8 mouse cellular contexts compared by ENCODE assay signal in genomic region chr7:143739511-143740461, GRCm38 (mm10). TPM values are rescaled to one million over a fixed set of nuclear protein-coding genes. Genes with fewer than 3 reads are reported as not detected.
A peak's percentile ranks its signal among the peaks of the same experiment; 100 is the strongest.
DNase-seq lines count a peak whose midpoint lies in the region; ATAC-seq and TF ChIP-seq lines count a peak whose summit lies in the region.

No protein-coding gene starts in this region.

- peak overlapping the region; percentile 87 for H3K27ac ChIP-seq in intestine, embryonic 15.5 days
- peak overlapping the region; percentile 88 for H3K27ac ChIP-seq in limb, embryonic 10.5 days
- peak overlapping the region; percentile 25; the same call in 1 of the 2 replicates for H3K27ac ChIP-seq in midbrain, embryonic 11.5 days (ENCODE audit: low read depth, low read length)
- peak overlapping the region; percentile 63 for H3K27ac ChIP-seq in small intestine, adult 2 months (ENCODE audit: insufficient read depth, low read depth, low read length)

- H3K9me3 ChIP-seq in intestine, embryonic 15.5 days, result no peaks in the 10 kb centered on the region
- H3K9me3 ChIP-seq in limb, embryonic 10.5 days (replicated peaks), result no peaks in the 10 kb centered on the region
- no peaks in the 10 kb centered on the region for H3K9me3 ChIP-seq in midbrain, embryonic 11.5 days (ENCODE audit: control insufficient read depth, low read length)

- TF ChIP-seq CTCF in small intestine, adult 2 months (IDR thresholded peaks at IDR 0.05; ENCODE audit: extremely low read depth, insufficient read length, insufficient replicate concordance, low read depth, low read length), result no peak

- ATAC-seq in intestine, embryonic 15.5 days, result peak; percentile 93
- ATAC-seq in midbrain, embryonic 11.5 days (ENCODE audit: low FRiP score), result peak; percentile 94

- no peaks in the 10 kb centered on the region for H3K27me3 ChIP-seq in intestine, embryonic 15.5 days (replicated peaks)
- peaks cover 24% of the 10 kb centered on the region for H3K27me3 ChIP-seq in limb, embryonic 10.5 days (ENCODE audit: low read depth, poor library complexity, severe bottlenecking)
- H3K27me3 ChIP-seq in midbrain, embryonic 11.5 days (ENCODE audit: control insufficient read depth, insufficient read depth, low read length), result peaks cover 2% of the 10 kb centered on the region; the same call in 1 of the 2 replicates
- H3K27me3 ChIP-seq in small intestine, adult 2 months (ENCODE audit: control insufficient read depth, insufficient read depth, low read length), result no peaks in the 10 kb centered on the region

- peak overlapping the region; percentile 93 for H3K4me2 ChIP-seq in intestine, embryonic 15.5 days (replicated peaks)
- H3K4me2 ChIP-seq in midbrain, embryonic 11.5 days, result peak overlapping the region; percentile 91

- TF ChIP-seq POLR2A in small intestine, adult 2 months (IDR thresholded peaks at IDR 0.05; ENCODE audit: low read depth, low read length), result peak; percentile 72

- peak overlapping the region; percentile 71 for H3K4me3 ChIP-seq in intestine, embryonic 15.5 days (replicated peaks)
- peak overlapping the region; percentile 75 for H3K4me3 ChIP-seq in limb, embryonic 10.5 days
- H3K4me3 ChIP-seq in midbrain, embryonic 11.5 days (ENCODE audit: low read depth, low read length), result peak overlapping the region; percentile 59
- peak overlapping the region; percentile 84 for H3K4me3 ChIP-seq in small intestine, adult 2 months (ENCODE audit: low read depth, low read length)

- DNase-seq in adrenal gland, adult (ENCODE audit: inconsistent age in 2 of 2, low spot score in 1 of 2), result peak; percentile 89 to 94
- DNase-seq in embryo, embryonic 11 days, result peak; percentile 91
- peak; percentile 83 to 90 for DNase-seq in gastrocnemius, postnatal 4 days (ENCODE audit: low spot score in 2 of 2)
- DNase-seq in limb, embryonic 10.5 days (ENCODE audit: low spot score), result peak; percentile 87
- peak; percentile 96 for DNase-seq in midbrain, embryonic 11.5 days (ENCODE audit: low spot score, missing footprints)
- no peak for DNase-seq in c-Kit-positive CD71-positive TER-119-positive erythroid progenitor cells, embryonic 14.5 days (ENCODE audit: low spot score)

- peaks cover 31% of the 10 kb centered on the region for H3K4me1 ChIP-seq in intestine, embryonic 15.5 days (replicated peaks)
- H3K4me1 ChIP-seq in limb, embryonic 10.5 days, result peaks cover 34% of the 10 kb centered on the region
- H3K4me1 ChIP-seq in midbrain, embryonic 11.5 days (ENCODE audit: control insufficient read depth, insufficient read depth, low read length), result peaks cover 19% of the 10 kb centered on the region
- H3K4me1 ChIP-seq in small intestine, adult 2 months (ENCODE audit: control insufficient read depth, insufficient read depth, insufficient read length, low read length), result peaks cover 24% of the 10 kb centered on the region

- H3K9ac ChIP-seq in intestine, embryonic 15.5 days, result peak overlapping the region; percentile 86
- H3K9ac ChIP-seq in midbrain, embryonic 11.5 days (ENCODE audit: low read length), result peak overlapping the region; percentile 87

- WGBS in intestine, embryonic 15.5 days, result 2% methylated on average over 38 of the region's 38 CpGs
- 3% methylated on average over 38 of the region's 38 CpGs for WGBS in limb, embryonic 10.5 days
- WGBS in midbrain, embryonic 11.5 days, result under 1% methylated on average over 35 of the region's 38 CpGs
- 8% methylated on average over 38 of the region's 38 CpGs for WGBS in small intestine, adult 2 months

- H3K36me3 ChIP-seq in intestine, embryonic 15.5 days, result no peaks in the 10 kb centered on the region
- H3K36me3 ChIP-seq in limb, embryonic 10.5 days, result no peaks in the 10 kb centered on the region
- H3K36me3 ChIP-seq in midbrain, embryonic 11.5 days (ENCODE audit: control insufficient read depth, insufficient read depth, low read length), result no peaks in the 10 kb centered on the region
- no peaks in the 10 kb centered on the region for H3K36me3 ChIP-seq in small intestine, adult 2 months (ENCODE audit: control insufficient read depth, insufficient read depth, low read length)

RNA-seq across cellular contexts. Expression of gene Osbpl5, which starts 17.0 kb away (rescaled TPM):
- 10 to 100 TPM; 57.0 to 58.7 TPM for total RNA-seq in gastrocnemius, postnatal 4 days (2021)
- polyA plus RNA-seq in intestine, embryonic 15.5 days (2015; fragmentation: Nextera tagmentation; extraction: Ambion mirVana), result 25.6 and 25.9 TPM in 2 replicates
- 12.3 and 19.9 TPM in 2 replicates for polyA plus RNA-seq in limb, embryonic 10.5 days (2016; fragmentation: Nextera tagmentation; extraction: Ambion mirVana)
- 11.2 and 13.0 TPM in 2 replicates for polyA plus RNA-seq in midbrain, embryonic 11.5 days (2014; fragmentation: Nextera tagmentation; extraction: Ambion mirVana)
- 15.9 and 23.1 TPM in 2 replicates for polyA plus RNA-seq in small intestine, adult 2 months (2012; rRNA removed)

RNA-seq across cellular contexts. Expression of gene Mrgprg, which starts 27.0 kb away (rescaled TPM):
- not detected for total RNA-seq in gastrocnemius, postnatal 4 days (2021)
- not detected in 2 replicates for polyA plus RNA-seq in intestine, embryonic 15.5 days (2015; fragmentation: Nextera tagmentation; extraction: Ambion mirVana)
- polyA plus RNA-seq in limb, embryonic 10.5 days (2016; fragmentation: Nextera tagmentation; extraction: Ambion mirVana), result not detected in 2 replicates
- not detected in 2 replicates for polyA plus RNA-seq in midbrain, embryonic 11.5 days (2014; fragmentation: Nextera tagmentation; extraction: Ambion mirVana)
- 0.27 TPM in 1 of 2 replicates, not detected in the other for polyA plus RNA-seq in small intestine, adult 2 months (2012; rRNA removed)

RNA-seq across cellular contexts. Expression of gene Mrgpre, which starts 44.5 kb away (rescaled TPM):
- 1 to 10 TPM; 1.7 to 2.7 TPM for total RNA-seq in gastrocnemius, postnatal 4 days (2021)
- 1.2 and 1.3 TPM in 2 replicates for polyA plus RNA-seq in intestine, embryonic 15.5 days (2015; fragmentation: Nextera tagmentation; extraction: Ambion mirVana)
- polyA plus RNA-seq in limb, embryonic 10.5 days (2016; fragmentation: Nextera tagmentation; extraction: Ambion mirVana), result 1.1 and 1.9 TPM in 2 replicates
- polyA plus RNA-seq in midbrain, embryonic 11.5 days (2014; fragmentation: Nextera tagmentation; extraction: Ambion mirVana), result 2.7 and 3.7 TPM in 2 replicates
- polyA plus RNA-seq in small intestine, adult 2 months (2012; rRNA removed), result 1.6 and 3.6 TPM in 2 replicates

RNA-seq across cellular contexts. Expression of gene Tnfrsf23, which starts 54.1 kb away (rescaled TPM):
- total RNA-seq in gastrocnemius, postnatal 4 days (2021), result 1 to 10 TPM; 5.2 to 6.0 TPM
- polyA plus RNA-seq in intestine, embryonic 15.5 days (2015; fragmentation: Nextera tagmentation; extraction: Ambion mirVana), result 0.69 and 1.2 TPM in 2 replicates
- polyA plus RNA-seq in limb, embryonic 10.5 days (2016; fragmentation: Nextera tagmentation; extraction: Ambion mirVana), result 0.25 TPM in 1 of 2 replicates, not detected in the other
- polyA plus RNA-seq in midbrain, embryonic 11.5 days (2014; fragmentation: Nextera tagmentation; extraction: Ambion mirVana), result 0.29 and 0.44 TPM in 2 replicates
- 1.2 and 2.9 TPM in 2 replicates for polyA plus RNA-seq in small intestine, adult 2 months (2012; rRNA removed)

Comparison
In these comparisons a context has a peak if more than half of its experiments do, and no peak if none do; other contexts are left out.
1. H3K27ac ChIP-seq: peak in every context shown above with its lines; median percentile 88 in limb, embryonic 10.5 days; 87 in intestine, embryonic 15.5 days; 63 in small intestine, adult 2 months; 25 in midbrain, embryonic 11.5 days.